Mouse (Mus musculus) T-cell, adult 2 months (primary cell): ENCODE results near the gene Slc4a4.

ENCODE experiments used
- DNase-seq: peaks from one replicate; pipeline ENCODE4 v3.0.0; 2022; ENCODE audit warnings: low spot score

Slc4a4 gene

GRCm38 (mm10) chr5:88886668-88887555 is at the start of gene Slc4a4:
TSS of gene Slc4a4 (plus strand) at chr5:88886818.
- no peak for DNase-seq

GRCm38 (mm10) chr5:88840080-88840798 is 46.4 kb upstream of the Slc4a4 start:
- no peak for DNase-seq

GRCm38 (mm10) chr5:88857311-88857710 is 29.3 kb upstream of the Slc4a4 start:
- DNase-seq = no peak

- no peak for DNase-seq
These were observed 28.8 kb upstream of the Slc4a4 start for GRCm38 (mm10) chr5:88857801-88858200.

GRCm38 (mm10) chr5:88858226-88858625 is 28.4 kb upstream of the Slc4a4 start:
- DNase-seq = no peak

- no peak for DNase-seq
These were observed 24.5 kb upstream of the Slc4a4 start for GRCm38 (mm10) chr5:88862163-88862562.

GRCm38 (mm10) chr5:88862794-88863193 is 23.8 kb upstream of the Slc4a4 start:
- DNase-seq = no peak

GRCm38 (mm10) chr5:88884101-88884500 is 2.5 kb upstream of the Slc4a4 start:
- DNase-seq = no peak

- no peak for DNase-seq
These were observed 1.1 kb upstream of the Slc4a4 start for GRCm38 (mm10) chr5:88885503-88885902.

- DNase-seq = no peak
These were observed 674 bp upstream of the Slc4a4 start for GRCm38 (mm10) chr5:88885944-88886343.

GRCm38 (mm10) chr5:88886349-88886667 is 310 bp upstream of the Slc4a4 start:
- no peak for DNase-seq

- no peak for DNase-seq
These were observed 1.2 kb downstream of the Slc4a4 start for GRCm38 (mm10) chr5:88887556-88888412.

- DNase-seq = no peak
These were observed 1.7 kb downstream of the Slc4a4 start for GRCm38 (mm10) chr5:88888413-88888700.

- DNase-seq = no peak
These were observed 2.7 kb downstream of the Slc4a4 start for GRCm38 (mm10) chr5:88889326-88889725.

- no peak for DNase-seq
These were observed 3.5 kb downstream of the Slc4a4 start for GRCm38 (mm10) chr5:88890146-88890545.

GRCm38 (mm10) chr5:88896574-88896973 is 10.0 kb downstream of the Slc4a4 start:
- DNase-seq = no peak

GRCm38 (mm10) chr5:88903111-88903510 is 16.5 kb downstream of the Slc4a4 start:
- no peak for DNase-seq

- no peak for DNase-seq
These were observed 16.9 kb downstream of the Slc4a4 start for GRCm38 (mm10) chr5:88903526-88903925.

GRCm38 (mm10) chr5:88904841-88905240 is 18.2 kb downstream of the Slc4a4 start:
- DNase-seq = no peak

GRCm38 (mm10) chr5:88907615-88908014 is 21.0 kb downstream of the Slc4a4 start:
- no peak for DNase-seq

GRCm38 (mm10) chr5:88912629-88913028 is 26.0 kb downstream of the Slc4a4 start:
- no peak for DNase-seq

- no peak for DNase-seq
These were observed 28.5 kb downstream of the Slc4a4 start for GRCm38 (mm10) chr5:88915082-88915481.
